Mouse (Mus musculus): ENCODE data around the gene Myo15.

DNA sequence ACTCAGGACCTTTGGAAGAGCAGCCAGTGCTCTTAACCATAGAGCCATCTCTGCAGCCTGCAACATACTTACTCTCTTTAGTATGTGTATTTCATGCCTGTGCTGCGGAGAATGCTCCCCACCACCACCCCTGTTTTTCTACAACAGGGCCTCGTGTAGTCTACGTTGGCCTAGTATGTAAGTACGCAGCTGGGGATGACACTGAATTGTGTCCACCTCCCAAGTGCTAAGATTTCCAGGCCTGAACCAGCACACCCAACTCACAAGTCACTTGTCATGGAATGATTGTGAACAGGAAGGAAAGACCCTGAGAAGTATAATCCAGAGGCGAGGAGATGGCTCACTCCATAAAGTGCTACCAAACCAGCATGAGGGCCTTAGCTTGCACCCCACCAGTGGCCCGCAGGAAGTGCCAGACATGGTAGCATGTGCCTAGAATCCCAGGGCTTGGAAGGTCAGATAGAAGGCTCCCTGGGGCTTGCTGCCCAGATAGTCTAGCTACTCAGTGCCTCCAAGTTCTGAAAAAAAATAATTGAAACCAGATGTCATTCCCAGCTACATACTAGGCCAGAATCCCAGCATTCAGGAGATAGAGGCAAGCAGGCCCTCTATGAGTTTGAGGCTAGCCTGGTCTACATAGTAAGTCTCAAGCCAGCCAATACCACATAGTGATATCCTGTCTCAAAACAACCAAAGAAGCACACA lies 53.7 kb downstream of the Myo15 start:
- TF ChIP-seq CTCF (IDR thresholded peaks at IDR 0.05; ENCODE audit: low read depth) (no peak), EP300 (IDR thresholded peaks at IDR 0.05; ENCODE audit: low read depth) (no peak)

All from heart, postnatal 0 days (tissue).